Mouse (Mus musculus): ENCODE data around the gene Dolk. TPM values are rescaled to one million over a fixed set of nuclear protein-coding genes. Genes with fewer than 3 reads are reported as not detected.

Gene Dolk
- total RNA-seq (2021), result 10 to 100 TPM; 23.4 to 25.5 TPM
- long read RNA-seq, experiment 1, transcript Dolk-201 (1 exons, 2,104 nt), result major isoform, 40 of 40 reads
- long read RNA-seq, experiment 1, partial matches to known transcripts, result 0 of 40 reads
- long read RNA-seq, experiment 1, other reads (novel, unspliced or antisense), result 0 of 40 reads
- long read RNA-seq, experiment 2, transcript Dolk-201 (1 exons, 2,104 nt), result major isoform, 19 of 19 reads
- long read RNA-seq, experiment 2, partial matches to known transcripts, result 0 of 19 reads
- long read RNA-seq, experiment 2, other reads (novel, unspliced or antisense), result 0 of 19 reads

DNA sequence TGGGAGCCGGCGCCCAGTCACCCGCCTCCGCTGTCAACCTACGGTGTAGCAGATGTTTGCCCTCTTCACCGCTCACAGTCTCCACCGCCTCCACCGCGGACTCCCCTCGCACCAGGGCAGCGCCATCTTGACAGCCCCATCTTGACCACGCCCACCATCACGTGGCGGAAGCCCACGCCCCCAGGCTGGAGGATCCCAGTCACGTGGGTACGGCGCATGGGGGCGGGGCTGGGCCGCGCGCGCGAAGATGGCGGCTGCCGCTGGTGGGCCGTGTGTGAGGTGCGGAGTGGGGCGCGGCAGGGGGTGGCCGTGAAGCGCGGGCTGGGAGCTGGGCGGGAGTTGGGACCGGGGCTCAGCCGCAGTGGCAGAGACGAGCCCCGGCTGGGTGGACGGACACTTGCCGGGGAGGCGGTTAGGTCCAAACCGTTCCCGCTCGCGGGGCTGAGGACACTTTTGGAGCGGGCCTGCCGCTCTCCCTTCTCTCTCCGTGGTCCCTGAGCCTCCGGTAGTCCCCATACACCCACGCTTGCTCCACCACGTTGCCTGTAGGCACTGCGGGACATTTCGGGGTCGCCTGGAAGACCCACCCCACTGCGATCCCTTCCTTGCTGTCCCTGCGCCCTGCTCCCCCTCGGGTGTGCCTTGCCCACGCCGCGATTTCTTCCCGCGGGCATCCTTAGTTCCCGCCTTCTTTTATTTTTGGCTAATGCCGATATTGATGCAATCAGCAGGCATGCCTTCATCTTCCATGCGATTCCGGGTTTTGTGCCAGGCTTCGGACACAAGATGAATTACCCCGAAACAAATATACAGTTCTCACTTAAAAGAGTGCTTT, at the start of gene Dolk, which contains the start of gene Nup188:
Dolk (minus strand) TSS at position 143 of the 835 bp plus-strand sequence.
Nup188 (plus strand) TSS at position 206 of the 835 bp plus-strand sequence.
- peak; percentile 96 to 98 for DNase-seq

DNA sequence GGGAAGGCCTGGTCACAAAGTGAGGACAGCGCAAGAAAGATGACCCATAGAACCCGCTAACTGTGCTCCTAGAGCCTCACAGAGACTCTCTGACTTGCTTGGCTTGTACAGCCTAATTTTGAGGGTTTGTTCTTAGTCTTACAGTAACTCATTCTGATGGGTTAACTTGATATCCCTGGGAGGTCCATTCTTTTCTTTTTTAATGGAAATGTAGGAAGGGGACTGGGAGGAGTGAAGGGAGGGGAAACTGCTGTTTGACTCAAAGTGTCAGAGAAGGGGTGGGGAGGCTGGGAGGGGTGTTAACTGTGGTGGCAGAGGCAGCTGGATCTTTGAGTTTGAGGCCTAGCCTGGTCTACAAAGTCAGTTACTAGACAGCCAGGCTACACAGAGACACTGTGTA, 49.2 kb upstream of the Dolk start:
- no peak for DNase-seq

DNA sequence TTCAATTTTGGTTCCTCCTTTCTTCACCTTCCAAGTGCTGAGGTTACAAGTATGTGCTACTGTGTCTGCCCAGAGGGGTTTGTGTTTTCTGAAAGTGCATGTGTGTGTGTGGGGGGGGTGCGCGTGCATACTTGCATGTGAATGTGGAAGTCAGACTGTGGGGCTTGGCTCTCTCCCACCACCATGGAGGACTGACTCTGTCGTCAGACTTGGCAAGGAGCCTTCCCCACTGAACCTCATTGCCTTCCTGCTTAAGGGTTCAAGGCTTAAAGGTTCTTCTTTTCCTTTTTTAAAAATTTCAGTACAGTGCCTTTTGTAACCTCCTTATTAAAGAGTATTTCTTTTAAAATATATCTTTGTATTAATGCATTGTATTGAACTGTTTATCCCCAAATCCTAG, 42.7 kb upstream of the Dolk start:
- no peak for DNase-seq

DNA sequence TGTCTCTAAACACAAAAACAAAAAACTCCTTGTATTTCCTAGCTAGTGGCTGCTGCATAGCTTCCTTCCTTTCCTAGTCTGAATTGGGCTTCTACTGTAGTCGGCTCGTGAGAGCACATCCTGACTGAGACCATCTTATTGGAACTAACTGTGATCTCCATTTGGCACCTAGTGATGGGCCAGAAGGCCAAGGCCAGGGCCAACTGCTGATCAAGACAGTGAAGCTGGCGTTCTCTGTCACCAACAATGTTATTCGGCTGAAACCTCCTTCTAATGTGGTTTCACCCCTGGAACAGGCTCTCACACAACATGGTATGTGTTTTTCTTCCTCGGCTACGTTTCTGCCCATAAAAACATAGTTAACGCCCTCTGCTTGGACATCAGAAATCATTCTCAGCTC, 41.1 kb upstream of the Dolk start:
- no peak for DNase-seq

DNA sequence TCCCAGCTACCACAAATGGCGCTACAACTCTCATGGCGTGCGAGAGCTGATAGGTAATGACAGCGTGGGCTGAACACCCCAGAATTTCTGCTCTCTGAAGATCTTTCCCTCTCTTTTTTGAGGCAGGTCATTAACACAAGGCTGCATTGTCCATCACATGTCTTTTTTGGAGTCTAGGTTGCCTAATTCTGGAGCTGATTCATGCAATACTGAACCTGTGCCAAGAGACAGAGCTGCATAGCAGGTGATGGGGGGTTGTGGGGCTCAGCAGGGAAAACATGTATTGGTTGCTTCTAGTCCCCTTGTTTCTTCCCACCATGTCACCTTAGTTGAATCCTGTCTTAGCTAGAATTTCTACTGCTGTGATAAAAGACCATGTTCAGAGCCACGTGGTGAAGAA, 39.2 kb upstream of the Dolk start:
- no peak for DNase-seq

DNA sequence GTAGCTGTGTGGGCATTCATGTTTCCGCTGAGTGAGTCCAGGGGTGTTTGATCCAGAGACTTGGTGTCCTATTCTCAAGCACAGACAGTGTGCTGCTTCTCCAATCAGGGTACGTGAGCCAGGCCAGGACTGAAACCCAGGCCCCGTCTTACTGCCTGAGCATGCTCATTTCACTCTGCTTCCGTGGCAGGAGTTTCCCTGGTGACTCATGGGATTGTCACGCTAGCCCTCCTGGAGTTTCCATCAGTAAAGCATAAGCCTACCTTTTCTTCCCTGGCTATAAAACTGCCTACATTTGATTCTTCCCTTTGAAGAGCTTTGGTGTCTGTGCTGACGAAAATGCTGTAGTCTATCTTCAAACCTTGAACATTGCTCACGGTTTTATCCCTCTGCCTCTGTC, 37.0 kb upstream of the Dolk start:
- DNase-seq, result no peak

DNA sequence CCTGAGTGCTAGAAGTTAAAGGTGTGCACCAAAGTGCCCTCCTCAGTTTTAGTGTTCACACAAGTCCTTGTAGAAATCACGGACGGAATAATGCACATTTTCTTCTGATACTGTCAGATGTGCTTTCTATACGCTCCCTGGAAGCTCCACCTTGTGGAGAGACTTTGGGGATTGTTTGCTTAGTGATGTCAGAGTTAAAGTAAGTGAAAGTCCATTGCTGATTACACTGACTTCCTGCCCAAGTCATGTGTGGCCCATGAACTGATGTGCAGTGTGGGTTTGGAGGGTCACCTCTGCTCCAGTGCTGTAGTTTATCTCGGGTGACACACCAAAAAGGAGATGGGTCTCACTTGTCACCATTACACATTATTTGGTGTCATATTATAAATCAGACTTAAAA, 33.1 kb upstream of the Dolk start:
- no peak for DNase-seq

DNA sequence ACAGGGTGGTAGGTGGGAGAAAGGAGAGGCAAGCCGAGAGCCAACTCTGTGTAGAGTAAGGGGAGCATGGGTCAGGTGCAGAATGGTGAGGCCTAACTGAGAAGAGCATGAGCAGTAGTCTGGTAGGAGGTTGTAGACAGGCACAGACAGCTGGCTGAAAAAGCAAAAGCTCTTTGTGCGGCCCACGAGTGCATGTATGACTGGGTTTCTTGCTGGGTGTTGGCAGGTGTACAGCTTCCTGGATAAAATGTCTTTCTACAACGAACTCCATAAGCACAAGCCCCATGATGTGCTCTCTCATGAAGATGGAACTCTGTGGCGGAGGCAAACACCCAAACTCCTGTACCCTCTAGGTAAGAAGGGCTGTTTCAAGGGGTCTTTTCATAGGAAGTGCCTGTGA, 30.8 kb upstream of the Dolk start:
- DNase-seq, result no peak

DNA sequence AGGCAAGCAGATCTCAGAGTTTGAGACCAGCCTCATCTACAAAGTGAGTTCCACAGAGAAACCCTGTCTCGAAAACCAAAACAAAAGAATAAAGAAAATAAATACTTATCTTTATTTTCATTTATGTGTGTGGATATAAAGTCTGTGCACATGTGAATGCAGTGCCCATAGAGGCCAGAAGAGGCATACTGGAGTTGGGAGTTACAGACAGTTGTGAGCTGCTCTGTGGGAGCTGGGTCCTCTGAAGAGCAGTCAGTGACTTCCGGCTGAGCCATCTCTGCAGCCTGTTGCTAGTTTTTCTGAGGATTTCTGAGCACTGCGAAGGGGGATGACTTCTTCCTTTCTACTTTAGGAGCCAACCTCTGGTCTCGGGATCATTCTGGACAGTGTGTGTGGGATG, 30.0 kb upstream of the Dolk start:
- no peak for DNase-seq

DNA sequence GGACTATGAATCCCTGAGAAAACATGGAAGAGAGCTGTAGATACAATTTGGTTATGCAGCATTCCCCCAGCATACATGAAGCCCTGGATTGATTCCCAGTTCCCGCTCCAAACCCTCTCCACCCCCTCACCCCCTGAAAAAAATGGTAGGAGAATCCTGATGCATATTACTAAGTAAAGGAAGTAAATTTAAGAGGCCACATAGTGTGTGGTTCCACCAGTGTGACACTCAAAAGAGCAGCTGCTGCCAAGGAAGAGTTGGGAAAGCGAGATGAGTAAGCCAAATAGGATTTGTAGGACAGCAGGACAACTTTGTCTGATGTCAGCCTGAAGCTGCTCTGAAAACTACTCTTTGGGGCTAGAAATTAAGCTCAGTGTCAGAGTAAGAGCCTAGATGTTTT, 25.3 kb upstream of the Dolk start:
- DNase-seq, result no peak

DNA sequence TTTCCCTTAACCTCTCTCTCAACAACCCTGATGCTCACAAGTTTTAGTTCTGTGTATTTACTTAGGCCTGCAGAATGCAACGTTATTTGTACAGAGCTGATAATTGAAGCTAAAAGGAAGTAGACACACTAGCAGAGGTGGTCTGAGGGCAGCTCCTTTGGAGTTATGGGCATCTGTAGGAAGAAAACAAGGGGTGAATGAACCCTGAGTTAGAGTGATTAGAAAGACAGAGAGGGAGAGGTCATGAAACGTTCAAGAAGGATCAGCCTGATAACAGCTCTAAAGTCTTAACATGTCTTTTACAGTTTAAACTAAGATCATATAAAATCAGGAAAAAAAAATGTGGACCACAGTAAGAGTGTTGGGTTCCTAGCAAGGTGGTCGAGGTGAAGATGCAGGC, 23.2 kb upstream of the Dolk start:
- no peak for DNase-seq

DNA sequence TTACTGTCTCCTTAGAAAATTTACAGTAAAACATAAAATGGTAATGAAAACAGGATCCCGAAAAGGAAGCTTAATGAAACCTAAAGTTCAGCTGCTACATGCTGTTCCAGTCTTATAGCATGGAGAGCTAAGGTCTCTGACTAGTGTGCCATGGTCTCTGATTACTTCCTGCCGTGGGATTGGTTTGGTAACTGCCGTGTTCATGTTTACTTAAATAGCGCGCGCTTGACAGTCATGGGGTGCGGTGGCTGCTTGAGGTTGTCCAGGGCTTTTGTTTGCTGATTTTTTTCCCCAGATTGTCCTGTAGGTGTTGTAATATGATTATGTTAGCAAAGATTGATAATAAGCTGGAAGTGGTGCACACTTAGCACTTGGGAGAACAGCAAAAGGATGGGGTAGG, 20.0 kb upstream of the Dolk start:
- DNase-seq, result no peak

DNA sequence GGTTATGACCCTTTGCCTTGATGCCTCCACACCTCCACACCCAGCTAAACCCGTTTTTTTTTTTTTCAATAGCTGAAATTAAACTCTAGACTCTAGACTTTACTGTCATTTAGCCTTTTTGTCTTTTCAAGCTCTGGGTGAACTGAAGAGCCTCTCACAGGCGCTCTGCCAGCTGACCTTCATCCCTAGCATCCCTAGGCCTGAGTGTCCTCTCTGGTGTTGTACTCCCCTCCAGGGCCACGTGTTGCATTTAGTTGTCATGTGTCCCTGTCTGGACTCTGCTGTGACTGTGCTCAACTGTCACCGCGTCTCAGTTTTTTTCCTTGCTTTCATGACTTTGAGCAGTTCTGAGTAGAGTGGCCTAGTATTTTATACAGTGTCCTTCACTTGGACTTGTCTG, 13.8 kb upstream of the Dolk start:
- DNase-seq, result no peak

DNA sequence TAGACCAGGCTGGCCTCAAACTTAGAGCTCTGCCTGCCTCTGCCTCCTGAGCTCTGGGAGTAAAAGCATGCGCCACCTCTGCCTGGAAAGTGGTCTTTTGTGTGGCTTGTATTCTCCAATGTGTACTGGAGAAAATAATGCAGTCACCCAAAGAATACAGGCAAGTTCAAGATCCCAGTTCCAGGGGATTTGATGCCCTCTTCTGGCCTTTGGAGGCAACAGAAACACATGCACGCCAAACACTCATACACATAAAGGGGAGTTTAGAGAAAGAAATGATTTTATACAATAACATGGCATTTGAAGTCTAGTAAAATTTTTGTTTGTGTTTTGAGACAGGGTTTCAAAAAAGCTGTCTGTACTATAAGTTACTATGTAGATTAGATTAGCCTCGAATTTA, 13.4 kb upstream of the Dolk start:
- no peak for DNase-seq

DNA sequence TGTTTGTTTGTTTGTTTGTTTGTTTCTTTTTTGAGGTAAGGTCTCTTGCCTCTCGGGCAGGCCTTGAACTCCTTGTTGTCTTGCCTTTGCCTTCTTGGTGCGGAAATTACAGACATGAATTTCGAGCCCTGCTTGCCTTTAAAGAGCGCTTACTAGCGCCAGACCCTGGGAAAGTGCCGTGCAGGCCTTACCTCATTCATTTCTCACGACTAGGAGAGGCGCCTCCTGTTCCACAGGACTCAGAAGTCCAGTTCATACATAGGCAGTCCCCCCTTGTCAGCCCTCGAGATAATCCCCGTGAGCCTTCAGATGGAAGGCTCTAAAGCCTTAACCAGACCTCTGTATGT, 866 bp upstream of the Dolk start:
- no peak for DNase-seq

DNA sequence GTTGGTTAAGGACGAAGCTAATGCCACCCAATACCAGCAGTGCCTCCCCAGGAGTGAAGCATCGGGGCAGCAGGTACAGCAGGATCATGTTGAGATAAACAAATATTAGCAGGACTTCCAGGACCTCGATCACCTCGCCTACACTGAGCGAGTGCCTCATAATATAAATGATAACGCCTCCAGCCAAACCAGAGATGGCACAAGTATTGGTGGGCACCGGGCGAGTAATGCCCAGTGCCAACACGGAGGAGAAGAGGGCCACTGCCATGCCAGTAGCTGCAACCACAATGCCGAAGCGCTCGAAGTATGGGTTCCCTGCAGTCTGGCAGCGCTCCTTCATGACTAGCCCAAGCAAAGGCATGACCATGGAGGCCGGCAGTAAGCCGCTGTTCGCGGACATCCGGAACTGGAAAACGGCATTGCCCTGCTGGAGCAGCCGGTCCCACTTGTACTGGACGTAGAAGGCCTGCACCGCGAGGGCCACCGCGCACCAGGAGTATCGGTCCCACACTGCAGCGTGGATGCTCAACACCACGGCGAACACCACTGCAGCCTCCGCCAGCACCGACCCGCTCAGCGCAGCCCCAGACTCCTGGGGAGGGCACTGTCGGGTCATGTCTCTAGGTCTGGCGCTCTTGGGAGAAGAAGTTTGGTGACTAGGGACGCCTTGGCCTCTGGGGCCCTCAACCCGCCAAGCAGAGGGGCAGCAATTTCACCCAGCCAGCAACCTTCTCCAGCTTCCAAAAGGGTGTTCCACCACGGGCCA, 535 bp downstream of the Dolk start:
- DNase-seq, result peak in 1 of 2 experiments; percentile 26

DNA sequence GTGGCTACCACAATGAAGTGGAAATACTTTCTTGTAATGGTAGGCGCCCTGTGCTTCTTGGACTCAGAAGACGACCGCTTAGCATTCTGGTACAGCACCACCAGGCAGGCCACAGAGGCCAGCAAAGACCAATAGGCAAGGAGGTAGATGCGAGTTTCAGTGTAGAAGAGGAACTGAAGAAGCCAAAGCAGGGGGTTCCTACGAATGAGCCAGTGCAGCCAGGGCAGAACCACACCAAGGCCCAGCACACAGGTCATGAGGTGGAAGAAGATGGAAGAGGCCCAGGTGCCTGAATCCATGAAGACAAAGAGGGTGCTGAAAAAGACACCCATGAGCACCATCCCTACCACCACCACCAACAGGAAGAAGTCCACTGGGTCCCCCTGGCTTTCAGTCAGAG, 1.1 kb downstream of the Dolk start:
- DNase-seq, result no peak

DNA sequence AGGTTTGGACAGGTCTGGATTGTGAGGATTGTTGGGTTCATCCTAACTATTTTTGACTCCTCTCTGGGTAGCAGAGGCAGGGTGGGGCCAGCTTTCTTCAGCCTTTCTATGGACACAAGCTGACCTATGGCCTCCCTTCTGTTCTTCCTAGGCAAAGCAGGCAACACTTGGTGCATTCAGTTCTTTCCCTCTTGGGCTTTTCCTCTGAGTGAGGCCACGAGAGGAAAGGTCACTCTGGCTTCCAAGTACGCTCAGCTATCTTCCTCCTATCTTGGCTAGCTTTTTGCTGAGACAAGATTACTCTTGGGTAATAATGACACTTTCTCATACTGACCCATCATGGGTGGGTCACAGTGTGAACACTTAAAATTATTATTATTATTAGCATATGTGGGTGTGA, 2.9 kb downstream of the Dolk start:
- DNase-seq, result no peak

DNA sequence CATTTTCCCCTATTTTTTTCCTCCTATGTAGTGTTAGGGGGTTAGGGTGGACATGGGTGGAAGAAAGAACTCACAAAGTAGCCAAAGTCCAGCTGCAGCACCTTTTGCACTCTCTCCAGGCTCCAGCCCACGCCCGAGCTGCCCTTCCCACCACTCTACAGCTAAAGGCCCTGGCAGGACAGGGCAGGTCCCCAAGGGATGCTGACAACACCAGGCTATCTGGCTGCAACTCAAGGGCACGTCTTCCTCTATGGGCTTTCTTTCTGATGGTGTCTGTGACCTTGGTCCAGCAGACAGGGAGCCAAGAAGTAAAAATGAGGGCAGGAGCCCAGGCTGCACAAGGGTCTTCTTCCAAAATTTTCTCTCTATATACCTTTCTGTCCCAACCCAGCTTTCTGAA, 4.5 kb downstream of the Dolk start:
- DNase-seq, result no peak

DNA sequence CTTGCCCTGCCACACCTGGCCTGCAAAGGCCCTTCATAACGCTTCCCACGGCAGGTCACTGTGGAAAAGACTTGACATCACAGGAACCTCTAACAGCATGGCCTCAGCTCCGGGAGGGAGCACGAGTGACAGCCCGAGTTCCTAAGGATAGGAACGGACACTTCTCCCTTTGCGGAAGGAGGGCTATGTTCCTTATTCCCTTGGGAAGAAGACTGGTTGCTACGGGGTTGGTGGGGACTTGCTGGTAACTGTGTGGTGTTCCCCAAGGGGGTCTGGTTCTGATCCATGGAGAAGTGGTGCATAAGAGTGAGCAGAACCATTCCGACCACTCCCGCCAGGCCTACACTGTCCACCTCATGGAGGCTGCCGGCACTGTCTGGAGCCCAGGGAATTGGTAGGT, 5.4 kb downstream of the Dolk start, which contains the start of gene Gm28038:
Gm28038 (plus strand) TSS at position 301 of the 400 bp plus-strand sequence.
- DNase-seq, result no peak

DNA sequence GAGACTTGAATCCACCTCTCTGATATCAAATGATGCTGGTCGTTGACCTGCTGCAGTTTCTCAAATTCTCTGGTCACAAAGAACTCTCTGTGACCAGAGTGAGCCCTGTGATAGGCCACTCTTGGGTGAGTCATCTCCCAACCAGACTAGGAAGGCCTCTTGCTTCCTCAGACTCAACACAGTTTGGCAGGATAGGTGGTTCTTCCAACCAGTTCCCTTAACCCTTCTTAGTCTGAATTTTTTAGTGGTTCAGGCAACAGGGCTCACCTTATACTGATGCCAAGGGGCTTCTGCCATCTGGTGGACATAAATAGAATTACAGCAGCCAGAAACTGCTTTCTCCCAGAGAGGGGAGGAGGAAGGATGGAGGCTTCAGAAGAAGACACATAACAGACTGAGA, 16.0 kb downstream of the Dolk start:
- DNase-seq, result peak; percentile 88 to 94

DNA sequence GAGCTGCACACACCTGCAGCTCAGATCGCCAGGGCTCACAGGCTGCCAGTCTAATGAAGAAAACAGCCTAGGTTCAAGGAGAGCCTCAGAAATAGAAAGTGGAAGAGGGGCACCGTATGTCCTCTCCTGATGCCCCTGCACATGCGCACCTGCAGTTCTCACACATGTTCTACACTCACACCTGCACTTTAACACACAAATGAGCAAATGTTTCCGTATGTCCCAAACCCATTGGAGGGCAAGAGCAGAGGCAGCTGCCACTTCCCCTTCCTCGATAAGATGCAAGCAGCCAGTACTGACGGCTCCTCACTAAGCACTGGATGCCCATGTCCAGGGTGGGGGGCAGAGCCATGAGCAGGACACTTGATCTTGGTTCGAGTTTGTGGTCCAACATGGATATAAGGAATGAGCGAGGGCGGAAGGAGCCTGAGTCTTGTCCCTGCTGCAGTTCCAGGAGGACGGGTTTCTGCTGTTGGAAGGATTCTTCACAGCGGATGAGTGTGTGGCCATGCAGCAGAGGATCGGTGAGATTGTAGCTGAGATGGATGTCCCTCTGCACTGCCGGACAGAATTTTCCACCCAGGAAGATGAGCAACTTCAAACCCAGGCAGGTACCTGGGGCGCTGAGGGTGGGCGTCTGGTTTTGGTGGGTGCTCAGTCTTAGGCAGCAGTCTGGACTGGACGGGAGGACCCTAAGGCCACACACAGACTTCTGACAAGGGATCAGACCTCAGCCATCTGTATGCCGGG, 16.7 kb downstream of the Dolk start:
- peak in 1 of 2 experiments; percentile 35 for DNase-seq
